Mouse (Mus musculus): ENCODE data around the gene Gm14851. TPM values are rescaled to one million over a fixed set of nuclear protein-coding genes. Genes with fewer than 3 reads are reported as not detected.
"Not testable (repeated sequence)": the region's sequence is repeated elsewhere in the genome, so short reads cannot be mapped to it uniquely, and the experiment has no call there.

The Gm14851 gene
- total RNA-seq (2017), result not detected in 2 replicates

DNA sequence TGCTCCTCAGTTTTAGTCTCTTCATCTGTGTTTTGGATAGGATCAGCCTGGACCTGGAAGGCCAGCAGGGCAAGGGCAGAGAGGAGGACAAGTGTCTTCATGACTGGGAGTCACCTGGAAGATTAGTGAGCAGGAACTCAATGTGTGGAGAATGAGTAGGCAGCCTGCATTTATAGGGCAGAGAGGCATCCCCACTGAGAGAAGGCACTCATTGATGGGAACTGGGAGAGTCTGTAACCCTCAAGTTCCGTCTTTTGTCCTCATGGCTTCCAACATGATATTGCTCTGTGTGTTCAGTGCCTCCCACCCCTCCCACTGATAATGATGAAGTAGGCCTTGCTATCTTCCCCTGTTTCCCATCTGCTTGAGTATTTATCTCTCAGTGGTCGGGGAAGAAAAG lies at the start of gene Gm14851:
Gene Gm14851 (minus strand): TSS at position 101 of the 400 bp plus-strand sequence.
- ATAC-seq (ENCODE audit: extremely low read depth, insufficient number of reproducible peaks, low FRiP score, poor library complexity, severe bottlenecking), result not testable (repeated sequence)

DNA sequence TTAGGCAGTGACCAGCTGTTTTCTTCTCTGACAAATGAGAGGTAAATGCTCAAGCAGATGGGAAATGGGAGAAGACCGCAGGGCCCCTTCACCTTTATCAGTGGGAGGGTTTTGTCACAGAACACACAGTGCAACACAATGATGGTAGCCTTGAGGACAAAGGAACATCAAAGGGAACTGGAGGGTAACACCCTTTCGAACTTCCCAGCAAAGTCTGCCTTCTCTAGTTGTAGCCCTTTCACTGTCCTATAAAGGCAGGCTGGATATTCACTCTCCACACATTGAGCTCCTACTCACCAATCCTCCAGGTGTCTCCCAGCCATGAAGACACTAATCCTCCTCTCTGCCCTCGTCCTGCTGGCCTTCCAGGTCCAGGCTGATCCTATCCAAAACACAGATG lies 38.5 kb upstream of the Gm14851 start, which contains the start of gene Defa30:
Gene Defa30 (plus strand): TSS at position 301 of the 400 bp plus-strand sequence.
- not testable (repeated sequence) for ATAC-seq (ENCODE audit: extremely low read depth, insufficient number of reproducible peaks, low FRiP score, poor library complexity, severe bottlenecking)

DNA sequence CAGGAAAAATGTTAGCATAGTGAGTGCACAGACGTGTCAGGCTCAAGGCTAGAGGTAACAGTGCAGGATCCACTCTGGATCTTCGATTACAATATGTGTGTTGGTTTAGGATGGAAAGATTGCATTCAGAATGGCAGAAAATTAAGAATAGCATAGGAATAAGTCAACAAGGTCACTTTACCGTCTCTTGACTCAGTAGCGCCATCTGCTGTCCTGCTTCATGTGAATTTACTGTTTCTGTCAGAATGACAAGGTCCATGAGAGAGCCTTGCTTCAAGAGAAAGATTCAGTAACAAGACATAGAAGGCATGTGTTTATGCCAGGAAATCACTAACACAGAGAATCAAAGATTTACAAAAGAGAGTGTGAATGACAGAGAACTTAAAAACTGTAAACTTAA lies 2.7 kb downstream of the Gm14851 start:
- ATAC-seq (ENCODE audit: extremely low read depth, insufficient number of reproducible peaks, low FRiP score, poor library complexity, severe bottlenecking), result no peak

DNA sequence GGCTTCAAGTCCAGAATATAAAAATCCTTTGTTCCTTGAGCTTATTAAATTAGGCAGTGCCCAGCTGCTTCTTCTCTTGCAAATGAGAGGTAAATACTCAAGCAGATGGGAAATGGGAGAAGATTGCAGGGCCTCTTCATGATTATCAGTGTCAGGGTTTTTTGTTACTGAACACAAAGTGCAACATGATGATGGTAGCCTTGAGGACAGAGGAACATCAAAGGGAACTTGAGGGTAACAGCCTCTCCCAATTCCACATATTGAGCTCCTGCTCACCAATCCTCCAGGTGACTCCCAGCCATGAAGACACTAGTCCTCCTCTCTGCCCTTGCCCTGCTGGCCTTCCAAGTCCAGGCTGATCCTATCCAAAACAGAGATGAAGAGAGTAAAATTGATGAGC lies 11.7 kb downstream of the Gm14851 start, which contains the start of gene Defa25:
Gene Defa25 (plus strand): TSS at position 301 of the 400 bp plus-strand sequence.
- ATAC-seq (ENCODE audit: extremely low read depth, insufficient number of reproducible peaks, low FRiP score, poor library complexity, severe bottlenecking), result not testable (repeated sequence)

DNA sequence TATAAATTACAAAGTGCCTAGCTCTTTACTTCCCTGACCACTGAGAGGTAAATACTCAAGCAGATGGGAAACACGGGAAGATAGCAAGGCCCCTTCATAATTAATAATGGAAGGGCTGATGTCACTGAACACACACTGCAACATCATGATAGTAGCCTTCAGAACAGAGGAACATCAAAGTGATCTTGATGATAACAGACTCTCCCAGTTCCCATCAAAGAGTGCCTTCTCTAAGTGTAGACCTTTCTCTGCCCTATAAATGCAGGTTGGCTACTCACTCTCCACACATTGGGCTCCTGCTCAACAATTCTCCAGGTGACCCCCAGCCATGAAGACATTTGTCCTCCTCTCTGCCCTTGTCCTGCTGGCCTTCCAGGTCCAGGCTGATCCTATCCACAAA lies 31.1 kb downstream of the Gm14851 start, which contains the start of gene Defa35:
Gene Defa35 (plus strand): TSS at position 301 of the 400 bp plus-strand sequence.
- not testable (repeated sequence) for ATAC-seq (ENCODE audit: extremely low read depth, insufficient number of reproducible peaks, low FRiP score, poor library complexity, severe bottlenecking)

DNA sequence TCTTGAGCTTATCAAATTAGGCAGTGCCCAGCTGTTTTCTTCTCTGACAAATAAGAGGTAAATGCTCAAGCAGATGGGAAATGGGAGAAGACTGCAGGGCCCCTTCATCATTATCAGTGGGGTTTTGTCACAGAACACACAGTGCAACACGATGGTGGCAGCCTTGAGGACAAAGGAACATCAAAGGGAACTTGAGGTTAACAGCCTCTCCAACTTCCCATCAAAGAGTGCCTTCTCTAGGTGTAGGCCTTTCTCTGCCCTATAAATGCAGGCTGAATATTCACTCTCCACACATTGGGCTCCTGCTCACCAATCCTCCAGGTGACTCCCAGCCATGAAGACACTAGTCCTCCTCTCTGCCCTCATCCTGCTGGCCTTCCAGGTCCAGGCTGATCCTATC lies 41.1 kb downstream of the Gm14851 start, which contains the start of gene Defa23:
Gene Defa23 (plus strand): TSS at position 301 of the 400 bp plus-strand sequence.
- ATAC-seq (ENCODE audit: extremely low read depth, insufficient number of reproducible peaks, low FRiP score, poor library complexity, severe bottlenecking), result not testable (repeated sequence)

Other genes starting within 250 kb of the Gm14851 start
- gene Defb33, start 203.4 kb downstream of the Gm14851 start, total RNA-seq (2017), result not detected in 2 replicates
- gene Gm15056, start 193.4 kb downstream of the Gm14851 start, total RNA-seq (2017), result not detected in 2 replicates
- not detected in 2 replicates for gene Gm6040, start 174.0 kb downstream of the Gm14851 start, total RNA-seq (2017)
- not detected in 2 replicates for gene AY761185, start 151.3 kb downstream of the Gm14851 start, total RNA-seq (2017)
- not detected in 2 replicates for gene Defa21, start 70.5 kb downstream of the Gm14851 start, total RNA-seq (2017)
- not detected in 2 replicates for gene Defa23, start 41.0 kb downstream of the Gm14851 start, total RNA-seq (2017)
- not detected in 2 replicates for gene Defa35, start 31.0 kb downstream of the Gm14851 start, total RNA-seq (2017)
- not detected in 2 replicates for gene Defa25, start 11.6 kb downstream of the Gm14851 start, total RNA-seq (2017)
- gene Defa30, start 38.6 kb upstream of the Gm14851 start, total RNA-seq (2017), result not detected in 2 replicates
- gene Defa22, start 66.2 kb upstream of the Gm14851 start, total RNA-seq (2017), result not detected in 2 replicates
- not detected in 2 replicates for gene Defa31, start 95.6 kb upstream of the Gm14851 start, total RNA-seq (2017)
- not detected in 2 replicates for gene Gm15293, start 105.5 kb upstream of the Gm14851 start, total RNA-seq (2017)
- not detected in 2 replicates for gene Gm15292, start 153.7 kb upstream of the Gm14851 start, total RNA-seq (2017)
- not detected in 2 replicates for gene Defa27, start 219.5 kb upstream of the Gm14851 start, total RNA-seq (2017)
- not detected in 2 replicates for gene Defa29, start 231.0 kb upstream of the Gm14851 start, total RNA-seq (2017)